Comparison of ENCODE assay signal across 35 mouse cellular contexts in genomic region chr1:38178929-38179328, GRCm38 (mm10).
"Had no signal": no experiment of that assay in that cellular context is flagged by ENCODE, and none has a peak within 500 bp of the region (broad histone marks: within the 10 kb centered on the region; RNA-seq: fewer than 3 reads in every experiment).

No protein-coding gene starts in this region.

- H3K4me2 ChIP-seq: heart, embryonic 11.5 days; heart, embryonic 12.5 days; heart, embryonic 13.5 days; heart, embryonic 15.5 days; hindbrain, embryonic 12.5 days; hindbrain, embryonic 13.5 days; hindbrain, embryonic 14.5 days; hindbrain, embryonic 15.5 days; intestine, embryonic 15.5 days; kidney, embryonic 15.5 days had no signal

- ATAC-seq: hindbrain, embryonic 16.5 days; hindbrain, postnatal 0 days; inflammation-experienced regulatory T-cells, adult 6 months; intestine, embryonic 15.5 days; intestine, embryonic 16.5 days; intestine, postnatal 0 days had no signal

- H3K9me3 ChIP-seq: heart, embryonic 10.5 days; heart, embryonic 12.5 days; heart, embryonic 13.5 days; heart, embryonic 15.5 days; hindbrain, embryonic 10.5 days; hindbrain, embryonic 12.5 days; hindbrain, embryonic 13.5 days; hindbrain, embryonic 15.5 days; intestine, embryonic 15.5 days; kidney, embryonic 15.5 days had no signal

- DNase-seq: heart, postnatal 10 days; heart, postnatal 14 days; heart, postnatal 36 days; heart, postnatal 4 days; kidney, adult 11 months; kidney, adult 18-20 months; kidney, adult 2 months; kidney, adult 8-10 months; kidney, adult 9 months; kidney, postnatal 10 days; kidney, postnatal 14 days; kidney, postnatal 25 days; kidney, postnatal 36 days; kidney, postnatal 4 days; layer of hippocampus, adult 9-11 months; layer of hippocampus, postnatal 36 days had no signal

- H3K4me1 ChIP-seq: heart, embryonic 10.5 days; heart, embryonic 12.5 days; heart, embryonic 13.5 days; heart, embryonic 15.5 days; hindbrain, embryonic 10.5 days; hindbrain, embryonic 12.5 days; hindbrain, embryonic 15.5 days; intestine, embryonic 15.5 days; kidney, embryonic 15.5 days had no signal

- H3K36me3 ChIP-seq: heart, embryonic 15.5 days had no signal

- H3K27ac ChIP-seq: heart, embryonic 10.5 days; heart, embryonic 13.5 days; heart, embryonic 15.5 days; hindbrain, embryonic 10.5 days; hindbrain, embryonic 12.5 days; hindbrain, embryonic 13.5 days; hindbrain, embryonic 14.5 days; hindbrain, embryonic 15.5 days; hindbrain, postnatal 0 days; intestine, embryonic 15.5 days; kidney, embryonic 15.5 days; kidney, postnatal 0 days; layer of hippocampus, adult 2 months had no signal

- H3K4me3 ChIP-seq: heart, embryonic 10.5 days; heart, embryonic 12.5 days; heart, embryonic 13.5 days; heart, embryonic 15.5 days; hindbrain, embryonic 10.5 days; hindbrain, embryonic 12.5 days; hindbrain, embryonic 13.5 days; hindbrain, embryonic 15.5 days; intestine, embryonic 15.5 days; kidney, embryonic 15.5 days; layer of hippocampus, adult 2 months had no signal

- H3K27me3 ChIP-seq: heart, embryonic 12.5 days; heart, embryonic 13.5 days; heart, embryonic 15.5 days; hindbrain, embryonic 12.5 days; hindbrain, embryonic 13.5 days; hindbrain, embryonic 15.5 days; intestine, embryonic 15.5 days; kidney, embryonic 15.5 days had no signal

- H3K9ac ChIP-seq: heart, embryonic 12.5 days; heart, embryonic 13.5 days; heart, embryonic 15.5 days; hindbrain, embryonic 12.5 days; hindbrain, embryonic 13.5 days; hindbrain, embryonic 14.5 days; hindbrain, embryonic 15.5 days; intestine, embryonic 15.5 days; kidney, embryonic 15.5 days had no signal
